Mouse (Mus musculus) limb, embryonic 11.5 days (tissue): ENCODE measurements around the gene Alox8. TPM values are rescaled to one million over a fixed set of nuclear protein-coding genes. Genes with fewer than 3 reads are reported as not detected.

Experiments
- ATAC-seq: fragments of 200-750 bp; cut with Nextera tagmentation; 2 replicates; pipeline ENCODE4 v1.8.0; 2017; ENCODE audit warnings: low read depth; ENCODE audit not compliant: insufficient number of reproducible peaks, low FRiP score, low TSS enrichment
- DNase-seq: peaks from one replicate; pipeline ENCODE4 v3.0.0-alpha.2; 2015; ENCODE audit warnings: low spot score
- H3K27ac ChIP-seq: fragments of 300-500 bp; sonication (generic); replicated peaks from 2 replicates; pipeline ENCODE4 v1.5.1; 2014; ENCODE audit warnings: low read depth, mild to moderate bottlenecking, low read length
- H3K27me3 ChIP-seq: fragments of 300-500 bp; sonication (generic); 2 replicates; pipeline ENCODE4 v1.6.1; 2014; ENCODE audit warnings: mild to moderate bottlenecking, low read length, mixed read lengths; ENCODE audit not compliant: control insufficient read depth, insufficient read depth
- H3K36me3 ChIP-seq: fragments of 300-500 bp; sonication (generic); 2 replicates; pipeline ENCODE4 v1.6.1; 2014; ENCODE audit warnings: mild to moderate bottlenecking, low read length, moderate library complexity, mixed read lengths; ENCODE audit not compliant: control insufficient read depth, insufficient read depth
- H3K4me1 ChIP-seq: fragments of 300-500 bp; sonication (generic); 2 replicates; pipeline ENCODE4 v1.6.1; 2014; ENCODE audit warnings: low read length, mixed read lengths; ENCODE audit not compliant: control insufficient read depth, insufficient read depth
- H3K4me2 ChIP-seq: fragments of 300-500 bp; sonication (generic); 2 replicates; pipeline ENCODE4 v1.6.1; 2014; ENCODE audit warnings: low read depth, mild to moderate bottlenecking, moderate library complexity; ENCODE audit not compliant: severe bottlenecking
- H3K4me3 ChIP-seq: fragments of 300-500 bp; sonication (generic); 2 replicates; pipeline ENCODE4 v1.5.1; 2014; ENCODE audit warnings: low read depth, low read length
- H3K9ac ChIP-seq: fragments of 300-500 bp; sonication (generic); 2 replicates; pipeline ENCODE4 v1.6.1; 2014; ENCODE audit warnings: mild to moderate bottlenecking, low read length
- H3K9me3 ChIP-seq: fragments of 300-500 bp; sonication (generic); 2 replicates; pipeline ENCODE4 v1.6.1; 2016; ENCODE audit warnings: low read length; ENCODE audit not compliant: control insufficient read depth
- WGBS: fragments of 180-500 bp; shearing (Covaris S2); extraction: QIAGEN DNeasy Blood & Tissue Kit; methylation state at CpG from one replicate; pipeline ENCODE4 v1.1.7; 2014; 5-methylcytosine and 5-hydroxymethylcytosine counted together
- polyA plus RNA-seq: library from polyadenylated mRNA; unstranded; fragments of >200 nt; fragmentation: Nextera tagmentation; extraction: Ambion mirVana; gene quantifications from 2 replicates; pipeline ENCODE4 v1.2.1, GENCODE M21; 2014

The Alox8 gene
- polyA plus RNA-seq, 1 experiment from 2014 or later = 0.07 TPM

- no peak overlapping the region for H3K4me2 ChIP-seq
- H3K27ac ChIP-seq = no peak overlapping the region
- 93% methylated on average over 5 of the region's 5 CpGs for WGBS
- no peaks in the 10 kb centered on the region for H3K27me3 ChIP-seq
- H3K4me3 ChIP-seq = no peak overlapping the region
- ATAC-seq (no peak), DNase-seq (no peak)
- no peak overlapping the region for H3K9ac ChIP-seq
- no peaks in the 10 kb centered on the region for H3K9me3 ChIP-seq
- no peaks in the 10 kb centered on the region for H3K4me1 ChIP-seq
- no peaks in the 10 kb centered on the region for H3K36me3 ChIP-seq
Measured at GRCm38 (mm10) chr11:69148451-69148960, 49.1 kb downstream of the Alox8 start.

GRCm38 (mm10) chr11:69147546-69147945 is 50.1 kb downstream of the Alox8 start:
- WGBS = 86% methylated on average over 7 of the region's 7 CpGs
- no peaks in the 10 kb centered on the region for H3K27me3 ChIP-seq
- H3K4me2 ChIP-seq = no peak overlapping the region
- H3K4me1 ChIP-seq = no peaks in the 10 kb centered on the region
- no peaks in the 10 kb centered on the region for H3K36me3 ChIP-seq
- no peak overlapping the region for H3K27ac ChIP-seq
- ATAC-seq (no peak), DNase-seq (no peak)
- no peaks in the 10 kb centered on the region for H3K9me3 ChIP-seq
- H3K9ac ChIP-seq = no peak overlapping the region
- no peak overlapping the region for H3K4me3 ChIP-seq

GRCm38 (mm10) chr11:69135361-69135760 is 62.3 kb downstream of the Alox8 start:
- 92% methylated on average over 6 of the region's 6 CpGs for WGBS
- ATAC-seq = no peak
- no peak overlapping the region for H3K4me3 ChIP-seq

GRCm38 (mm10) chr11:69134622-69134968 is 63.0 kb downstream of the Alox8 start:
- Histone ChIP-seq H3K27me3 (no peaks in the 10 kb centered on the region), H3K4me1 (0 out of 2 replicates have a peak, but pooled peaks cover 5% of the 10 kb centered on the region), H3K9me3 (no peaks in the 10 kb centered on the region), H3K4me2 (peak overlapping the region; percentile 71), H3K9ac (peak overlapping the region; percentile 41; the same call in 1 of the 2 replicates), H3K36me3 (no peaks in the 10 kb centered on the region), H3K27ac (no peak overlapping the region), H3K4me3 (peak overlapping the region; percentile 33)
- 23% methylated on average over 8 of the region's 8 CpGs for WGBS
- ATAC-seq (no peak), DNase-seq (no peak)

More at GRCm38 (mm10) chr11:69135361-69135760, 62.3 kb downstream of the Alox8 start:
- H3K4me1 ChIP-seq = 0 out of 2 replicates have a peak, but pooled peaks cover 5% of the 10 kb centered on the region
- H3K9me3 ChIP-seq = no peaks in the 10 kb centered on the region
- no peak overlapping the region for H3K9ac ChIP-seq
- H3K27ac ChIP-seq = no peak overlapping the region
- H3K36me3 ChIP-seq = no peaks in the 10 kb centered on the region
- no peak overlapping the region for H3K4me2 ChIP-seq
- DNase-seq = no peak
- H3K27me3 ChIP-seq = no peaks in the 10 kb centered on the region

Other genes with a start within 250 kb of the Alox8 start
- 6.7 and 7.7 TPM in 2 replicates for gene Arhgef15, start 240.4 kb downstream of the Alox8 start, polyA plus RNA-seq
- gene Slc25a35, start 229.7 kb downstream of the Alox8 start, polyA plus RNA-seq = 2.6 and 3.0 TPM in 2 replicates
- gene Rangrf, start 222.7 kb downstream of the Alox8 start, polyA plus RNA-seq = 82.6 and 84.4 TPM in 2 replicates
- 43.6 and 48.8 TPM in 2 replicates for gene Pfas, start 189.4 kb downstream of the Alox8 start, polyA plus RNA-seq
- 80.4 and 83.1 TPM in 2 replicates for gene Ctc1, start 181.9 kb downstream of the Alox8 start, polyA plus RNA-seq
- 171 and 178 TPM in 2 replicates for gene Aurkb, start 152.2 kb downstream of the Alox8 start, polyA plus RNA-seq
- gene Borcs6, start 138.1 kb downstream of the Alox8 start, polyA plus RNA-seq = 6.2 and 7.0 TPM in 2 replicates
- 34.6 and 36.7 TPM in 2 replicates for gene Tmem107, start 127.0 kb downstream of the Alox8 start, polyA plus RNA-seq
- 64.2 and 73.3 TPM in 2 replicates for gene Vamp2, start 109.4 kb downstream of the Alox8 start, polyA plus RNA-seq
- 8.0 and 9.1 TPM in 2 replicates for gene Per1, start 102.6 kb downstream of the Alox8 start, polyA plus RNA-seq
- 0.54 and 0.65 TPM in 2 replicates for gene Hes7, start 77.4 kb downstream of the Alox8 start, polyA plus RNA-seq
- gene 9130213A22Rik, start 75.3 kb downstream of the Alox8 start, polyA plus RNA-seq = 0.19 TPM in 1 of 2 replicates, not detected in the other
- 0.17 and 0.25 TPM in 2 replicates for gene Aloxe3, start 71.9 kb downstream of the Alox8 start, polyA plus RNA-seq
- 0.05 TPM in 1 of 2 replicates, not detected in the other for gene Alox12b, start 40.9 kb downstream of the Alox8 start, polyA plus RNA-seq
- not detected in 2 replicates for gene Gucy2e, start 39.2 kb upstream of the Alox8 start, polyA plus RNA-seq
- gene Cntrob, start 125.9 kb upstream of the Alox8 start, polyA plus RNA-seq = 23.4 and 24.5 TPM in 2 replicates
- 149 and 161 TPM in 2 replicates for gene Trappc1, start 126.1 kb upstream of the Alox8 start, polyA plus RNA-seq
- gene Kcnab3, start 128.4 kb upstream of the Alox8 start, polyA plus RNA-seq = 2.2 TPM in 2 replicates
- gene Rnf227, start 142.6 kb upstream of the Alox8 start, polyA plus RNA-seq = 25.0 and 28.5 TPM in 2 replicates
- gene Chd3, start 171.6 kb upstream of the Alox8 start, polyA plus RNA-seq = 58.6 and 68.0 TPM in 2 replicates
- gene Naa38, start 197.6 kb upstream of the Alox8 start, polyA plus RNA-seq = 129 and 141 TPM in 2 replicates
- gene Cyb5d1, start 197.8 kb upstream of the Alox8 start, polyA plus RNA-seq = 29.2 and 37.0 TPM in 2 replicates
- gene Tmem88, start 200.4 kb upstream of the Alox8 start, polyA plus RNA-seq = 22.7 and 23.6 TPM in 2 replicates
- gene Kdm6b, start 215.8 kb upstream of the Alox8 start, polyA plus RNA-seq = 42.4 and 44.5 TPM in 2 replicates